20 mouse cellular contexts compared by ENCODE assay signal in the genomic region with DNA sequence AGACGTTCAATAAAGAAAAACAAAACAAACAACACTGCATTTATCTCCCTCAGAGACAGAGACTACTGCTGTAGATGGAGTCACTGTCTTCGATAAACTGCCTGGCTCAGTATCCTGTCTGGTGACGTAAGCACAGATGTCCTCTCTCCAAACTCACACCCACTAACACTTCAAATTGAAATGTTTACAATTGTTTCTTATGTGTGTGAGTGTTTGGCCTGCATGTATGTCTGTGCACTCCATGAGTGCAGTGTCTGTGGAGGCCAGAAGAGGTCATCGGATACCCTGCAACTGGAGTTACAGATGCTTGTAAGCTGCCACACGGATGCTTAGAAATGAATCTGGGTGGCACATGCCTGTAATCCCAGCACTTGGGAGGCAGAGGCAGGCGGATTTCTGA.
DNase-seq lines count a peak whose midpoint lies in the region; ATAC-seq and TF ChIP-seq lines count a peak whose summit lies in the region.
"Had no signal": no experiment of that assay in that cellular context is flagged by ENCODE, and none has a peak within 500 bp of the region (broad histone marks: within the 10 kb centered on the region; RNA-seq: fewer than 3 reads in every experiment).

No protein-coding gene starts in this region.

- H3K9me3 ChIP-seq in hindbrain, postnatal 0 days (ENCODE audit: low read length): no peaks in the 10 kb centered on the region
- H3K9me3 ChIP-seq in hindbrain, embryonic 11.5 days (ENCODE audit: control insufficient read depth, low read length): no peaks in the 10 kb centered on the region
- no peaks in the 10 kb centered on the region for H3K9me3 ChIP-seq in midbrain, postnatal 0 days (ENCODE audit: low read length)
- H3K9me3 ChIP-seq in midbrain, embryonic 15.5 days: no peaks in the 10 kb centered on the region
- H3K9me3 ChIP-seq: embryonic facial prominence, embryonic 12.5 days; heart, embryonic 13.5 days had no signal

- no peak overlapping the region for H3K27ac ChIP-seq in hindbrain, postnatal 0 days
- H3K27ac ChIP-seq in hindbrain, embryonic 11.5 days (ENCODE audit: low read depth, low read length): no peak overlapping the region
- H3K27ac ChIP-seq in layer of hippocampus, adult 2 months: no peak overlapping the region
- H3K27ac ChIP-seq in midbrain, postnatal 0 days (ENCODE audit: low read depth, low read length): no peak overlapping the region
- H3K27ac ChIP-seq in midbrain, embryonic 15.5 days: no peak overlapping the region
- H3K27ac ChIP-seq: embryonic facial prominence, embryonic 12.5 days; heart, embryonic 13.5 days; hindbrain, embryonic 14.5 days had no signal

- TF ChIP-seq CTCF in hindbrain, postnatal 0 days (IDR thresholded peaks at IDR 0.05; ENCODE audit: low read depth): peak; percentile 41
- 0 out of 2 replicates have a peak, but pooled peaks have one; percentile 17 for TF ChIP-seq CTCF in layer of hippocampus, adult 2 months (conservative IDR thresholded peaks at IDR 0.05)
- TF ChIP-seq CTCF in midbrain, postnatal 0 days (IDR thresholded peaks at IDR 0.05): peak; percentile 38; the same call in 1 of the 2 replicates

- no peaks in the 10 kb centered on the region for H3K27me3 ChIP-seq in hindbrain, postnatal 0 days (ENCODE audit: insufficient read depth, low read length)
- no peaks in the 10 kb centered on the region for H3K27me3 ChIP-seq in hindbrain, embryonic 11.5 days (ENCODE audit: control insufficient read depth, insufficient read depth, low read length)
- no peaks in the 10 kb centered on the region for H3K27me3 ChIP-seq in midbrain, postnatal 0 days (ENCODE audit: insufficient read depth, low read length)
- no peaks in the 10 kb centered on the region for H3K27me3 ChIP-seq in midbrain, embryonic 15.5 days (replicated peaks)
- H3K27me3 ChIP-seq: embryonic facial prominence, embryonic 12.5 days; heart, embryonic 13.5 days had no signal

- H3K4me3 ChIP-seq in hindbrain, postnatal 0 days (ENCODE audit: low read length): no peak overlapping the region
- no peak overlapping the region for H3K4me3 ChIP-seq in hindbrain, embryonic 11.5 days (ENCODE audit: low read depth, low read length)
- H3K4me3 ChIP-seq in layer of hippocampus, adult 2 months: no peak overlapping the region
- no peak overlapping the region for H3K4me3 ChIP-seq in midbrain, postnatal 0 days (ENCODE audit: low read depth, low read length)
- H3K4me3 ChIP-seq in midbrain, embryonic 15.5 days: no peak overlapping the region
- H3K4me3 ChIP-seq: embryonic facial prominence, embryonic 12.5 days; heart, embryonic 13.5 days had no signal

- H3K4me1 ChIP-seq in hindbrain, postnatal 0 days (ENCODE audit: insufficient read depth, low read length): no peaks in the 10 kb centered on the region
- no peaks in the 10 kb centered on the region for H3K4me1 ChIP-seq in hindbrain, embryonic 11.5 days (replicated peaks; ENCODE audit: control insufficient read depth, insufficient read depth, low read length)
- no peaks in the 10 kb centered on the region for H3K4me1 ChIP-seq in midbrain, postnatal 0 days (ENCODE audit: insufficient read depth, low read length)
- H3K4me1 ChIP-seq in midbrain, embryonic 15.5 days: no peaks in the 10 kb centered on the region
- H3K4me1 ChIP-seq: embryonic facial prominence, embryonic 12.5 days had no signal

- no peak overlapping the region for H3K9ac ChIP-seq in hindbrain, postnatal 0 days (replicated peaks; ENCODE audit: low read length)
- no peak overlapping the region for H3K9ac ChIP-seq in hindbrain, embryonic 11.5 days (ENCODE audit: low read depth, low read length)
- H3K9ac ChIP-seq in midbrain, postnatal 0 days (replicated peaks; ENCODE audit: low read length, poor library complexity, severe bottlenecking): no peak overlapping the region
- no peak overlapping the region for H3K9ac ChIP-seq in midbrain, embryonic 15.5 days
- H3K9ac ChIP-seq: embryonic facial prominence, embryonic 12.5 days; heart, embryonic 13.5 days; hindbrain, embryonic 14.5 days had no signal

- ATAC-seq in hindbrain, postnatal 0 days: no peak
- ATAC-seq in hindbrain, embryonic 11.5 days (ENCODE audit: low FRiP score): no peak
- no peak for ATAC-seq in midbrain, postnatal 0 days (ENCODE audit: low FRiP score)
- ATAC-seq in midbrain, embryonic 15.5 days (replicated peaks): no peak
- ATAC-seq: CD4-positive, CD25-positive, alpha-beta regulatory T cell, adult 4 months; forebrain, embryonic 16.5 days had no signal

- WGBS in hindbrain, postnatal 0 days: 78% methylated on average over 6 of the region's 6 CpGs
- 84% methylated on average over 6 of the region's 6 CpGs for WGBS in hindbrain, embryonic 11.5 days
- 82% methylated on average over 6 of the region's 6 CpGs for WGBS in midbrain, postnatal 0 days
- WGBS in midbrain, embryonic 15.5 days: 85% methylated on average over 6 of the region's 6 CpGs

- peaks cover 9% of the 10 kb centered on the region for H3K36me3 ChIP-seq in hindbrain, postnatal 0 days (ENCODE audit: insufficient read depth, low read length)
- no peaks in the 10 kb centered on the region for H3K36me3 ChIP-seq in hindbrain, embryonic 11.5 days (ENCODE audit: control insufficient read depth, insufficient read depth, low read length)
- H3K36me3 ChIP-seq in midbrain, postnatal 0 days (ENCODE audit: insufficient read depth, low read length): peaks cover 14% of the 10 kb centered on the region
- peaks cover 7% of the 10 kb centered on the region; the same call in 1 of the 2 replicates for H3K36me3 ChIP-seq in midbrain, embryonic 15.5 days (replicated peaks)
- H3K36me3 ChIP-seq: G1E had no signal

- no peak overlapping the region for H3K4me2 ChIP-seq in hindbrain, postnatal 0 days (ENCODE audit: low read depth, low read length)
- H3K4me2 ChIP-seq in hindbrain, embryonic 11.5 days (replicated peaks; ENCODE audit: low read depth, low read length): no peak overlapping the region
- no peak overlapping the region for H3K4me2 ChIP-seq in midbrain, postnatal 0 days (ENCODE audit: low read depth, low read length, poor library complexity, severe bottlenecking)
- no peak overlapping the region for H3K4me2 ChIP-seq in midbrain, embryonic 15.5 days
- H3K4me2 ChIP-seq: embryonic facial prominence, embryonic 12.5 days; heart, embryonic 13.5 days; hindbrain, embryonic 14.5 days had no signal

- no peak for DNase-seq in hindbrain, postnatal 0 days (ENCODE audit: low spot score)
- no peak for DNase-seq in hindbrain, embryonic 11.5 days (ENCODE audit: low spot score)
- no peak for DNase-seq in layer of hippocampus, adult 2 months (ENCODE audit: low spot score in 2 of 2)
- no peak for DNase-seq in layer of hippocampus, postnatal 36 days
- DNase-seq in midbrain, postnatal 0 days (ENCODE audit: low spot score): no peak
- no peak for DNase-seq in Muller cell, postnatal 12 days (ENCODE audit: inconsistent ontology term)
- DNase-seq: adrenal gland, postnatal 10 days; B cell, adult 2 months; cerebellum, adult 11 months; cerebellum, adult 8-10 months; cerebellum, postnatal 25 days; gastrocnemius, postnatal 14 days; heart, postnatal 10 days had no signal
